Mouse (Mus musculus) common myeloid progenitor, adult 5-6 weeks (primary cell): Measurements from ENCODE around the gene Mak. TPM values are rescaled to one million over a fixed set of nuclear protein-coding genes. Genes with fewer than 3 reads are reported as not detected.
"Not testable (repeated sequence)": the region's sequence is repeated elsewhere in the genome, so short reads cannot be mapped to it uniquely, and the experiment has no call there.

Experiments used
- ATAC-seq: replicated peaks from 2 replicates; pipeline ENCODE4 v1.8.0; 2016; ENCODE audit warnings: low read depth, mild to moderate bottlenecking, moderate TSS enrichment, inconsistent platforms; ENCODE audit not compliant: poor library complexity, severe bottlenecking
- total RNA-seq: library from RNA; stranded (forward); fragments of 200-1000, 187-1606 nt; gene quantifications from 2 replicates; pipeline ENCODE4 v1.2.3, GENCODE M21; 2017

The Mak gene
- total RNA-seq, 1 experiment from 2014 or later: not detected

DNA sequence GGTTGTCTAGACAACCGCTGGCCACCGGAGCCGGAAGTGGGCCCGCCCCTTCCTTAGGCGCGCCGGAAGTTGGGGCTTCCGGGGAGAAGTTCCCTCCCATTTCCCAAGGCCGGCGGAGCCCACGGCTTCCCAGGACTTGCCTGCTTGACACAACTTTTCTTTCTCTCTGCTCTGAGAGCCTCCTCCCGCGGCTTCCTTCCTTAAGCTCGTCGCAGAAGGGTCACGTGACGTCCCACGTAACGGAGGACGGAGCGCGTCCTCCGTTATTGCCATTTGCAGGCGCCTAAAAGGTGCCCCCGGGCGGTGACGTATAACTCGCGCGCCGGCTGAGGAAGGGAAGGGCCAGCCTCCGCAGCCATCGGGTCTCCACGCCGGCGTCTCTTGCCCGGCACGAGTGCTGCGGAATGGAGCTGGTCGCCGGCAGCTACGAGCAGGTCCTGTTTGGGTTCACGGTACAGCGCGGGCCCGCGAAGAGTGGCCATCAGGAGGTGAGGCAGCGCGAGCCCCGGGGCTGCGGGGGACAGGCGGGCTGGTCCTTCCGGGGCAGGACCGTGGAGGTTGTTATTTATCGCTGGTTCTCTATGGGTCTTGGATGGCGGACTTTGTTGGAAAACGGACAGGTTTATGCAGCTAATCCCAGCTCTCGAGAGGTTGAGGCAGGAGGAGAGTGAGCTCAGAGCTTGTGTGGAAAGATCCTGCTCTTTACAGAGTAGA, 78.4 kb downstream of the Mak start, which contains the start of gene Pak1ip1:
Pak1ip1 (plus strand) TSS at position 98 of the 714 bp plus-strand sequence.
- peak; percentile 97 for ATAC-seq

DNA sequence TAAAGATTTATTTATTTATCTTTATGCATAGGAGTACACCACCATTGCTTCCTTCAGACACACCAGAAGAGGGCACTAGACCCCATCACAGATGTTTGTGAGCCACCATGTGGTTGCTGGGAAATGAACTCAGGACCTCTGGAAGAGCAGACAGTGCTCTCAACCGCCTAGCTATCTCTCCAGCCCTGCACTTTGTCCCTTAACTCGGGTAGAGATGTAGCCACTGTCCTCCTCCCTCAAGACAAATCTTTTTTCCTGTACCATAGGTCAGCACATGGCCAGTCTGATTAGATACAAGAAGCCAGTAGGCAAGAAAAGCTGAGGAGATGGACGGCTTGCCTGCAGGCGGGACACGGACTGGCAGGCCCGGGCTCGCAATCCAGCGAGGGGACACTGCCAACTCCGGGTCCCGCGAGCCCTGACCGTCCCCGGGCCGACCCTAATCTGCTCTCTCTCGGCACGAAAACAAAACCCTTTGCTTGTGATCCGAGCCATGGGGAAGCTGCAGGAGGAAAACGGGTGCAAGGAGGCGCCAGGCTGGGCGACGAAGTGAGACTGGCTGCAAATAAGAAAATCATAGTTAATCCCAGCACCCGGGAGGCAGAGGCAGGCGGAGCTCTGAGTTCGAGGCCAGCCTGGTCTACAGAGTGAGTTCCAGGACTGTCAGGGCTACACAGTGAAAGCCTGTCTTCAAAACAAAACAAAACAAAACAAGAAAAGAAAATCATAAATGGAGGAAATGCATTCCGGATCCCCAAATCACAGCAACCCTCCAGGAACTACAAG, 79.2 kb downstream of the Mak start:
- ATAC-seq: no peak; the same call in 1 of the 2 replicates

DNA sequence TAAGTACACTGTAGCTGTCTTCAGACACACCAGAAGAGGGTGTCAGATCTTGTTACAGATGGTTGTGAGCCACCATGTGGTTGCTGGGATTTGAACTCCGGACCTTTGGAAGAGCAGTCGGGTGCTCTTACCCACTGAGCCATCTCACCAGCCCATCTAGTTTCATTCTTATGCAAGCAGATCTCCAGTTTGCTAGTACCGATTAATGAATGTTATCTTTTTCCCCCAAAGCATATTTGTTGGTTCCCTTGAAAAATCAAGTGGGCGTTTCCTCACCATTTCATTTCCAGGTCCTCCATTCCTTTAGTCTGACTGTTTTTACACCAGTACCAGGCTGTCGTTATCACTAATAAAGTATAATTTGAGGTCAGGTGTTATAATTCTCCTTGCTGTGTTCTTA, 81.0 kb downstream of the Mak start:
- ATAC-seq: not testable (repeated sequence)

DNA sequence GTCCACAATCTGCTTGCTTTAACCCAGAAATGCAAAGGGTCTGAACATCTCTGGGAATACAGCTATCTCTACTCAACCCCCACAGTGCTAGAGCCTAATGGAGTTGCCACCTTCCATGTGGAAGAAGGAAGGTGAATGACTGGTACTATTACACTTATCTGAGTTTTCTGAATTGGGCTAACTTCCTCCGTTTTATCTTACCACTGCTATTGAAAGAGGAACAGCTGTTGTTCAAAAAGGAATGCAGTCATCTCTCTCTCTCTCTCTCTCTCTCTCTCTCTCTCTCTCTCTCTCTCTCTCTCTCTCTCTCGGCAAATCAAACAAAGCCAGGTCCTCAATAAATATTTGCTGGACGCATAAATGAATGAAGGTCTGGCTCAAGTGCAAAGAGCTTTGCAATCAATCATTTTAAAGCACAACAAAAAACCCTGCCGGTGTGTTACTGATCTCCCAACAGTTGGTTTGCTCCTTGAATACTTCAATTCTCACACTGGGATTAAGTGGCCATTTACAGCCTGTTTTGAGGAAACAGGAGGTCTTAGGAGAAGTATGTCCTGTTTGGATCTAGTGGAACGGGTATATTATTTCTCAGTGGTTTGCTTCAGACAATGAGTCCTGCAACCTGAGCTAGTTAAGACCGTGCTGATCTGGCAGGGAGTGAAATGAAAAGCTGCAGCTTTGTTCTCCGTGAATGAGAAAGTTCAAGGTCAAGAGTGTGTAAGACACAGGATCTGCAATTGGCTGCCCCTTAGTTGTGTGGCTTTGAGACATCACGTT, 84.8 kb downstream of the Mak start:
- no peak for ATAC-seq

DNA sequence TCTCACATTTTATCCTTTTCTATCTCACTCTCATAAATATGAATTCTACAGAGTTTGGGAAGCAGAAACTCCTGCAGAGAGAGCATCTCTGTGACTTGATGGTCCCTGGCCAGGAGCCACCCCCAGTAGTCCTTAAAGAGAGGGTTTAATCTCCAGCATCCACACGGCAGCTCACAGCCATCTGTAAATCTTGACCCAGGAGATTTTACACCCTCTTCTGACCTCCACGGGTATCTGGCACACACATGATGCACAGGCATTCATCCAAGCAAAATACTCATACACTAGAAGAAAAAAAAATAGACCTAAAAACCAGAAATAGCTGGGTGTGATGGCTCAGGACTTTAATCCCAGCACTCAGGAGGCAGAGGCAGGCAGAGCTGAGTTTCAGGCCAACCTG, 91.1 kb downstream of the Mak start:
- no peak for ATAC-seq

DNA sequence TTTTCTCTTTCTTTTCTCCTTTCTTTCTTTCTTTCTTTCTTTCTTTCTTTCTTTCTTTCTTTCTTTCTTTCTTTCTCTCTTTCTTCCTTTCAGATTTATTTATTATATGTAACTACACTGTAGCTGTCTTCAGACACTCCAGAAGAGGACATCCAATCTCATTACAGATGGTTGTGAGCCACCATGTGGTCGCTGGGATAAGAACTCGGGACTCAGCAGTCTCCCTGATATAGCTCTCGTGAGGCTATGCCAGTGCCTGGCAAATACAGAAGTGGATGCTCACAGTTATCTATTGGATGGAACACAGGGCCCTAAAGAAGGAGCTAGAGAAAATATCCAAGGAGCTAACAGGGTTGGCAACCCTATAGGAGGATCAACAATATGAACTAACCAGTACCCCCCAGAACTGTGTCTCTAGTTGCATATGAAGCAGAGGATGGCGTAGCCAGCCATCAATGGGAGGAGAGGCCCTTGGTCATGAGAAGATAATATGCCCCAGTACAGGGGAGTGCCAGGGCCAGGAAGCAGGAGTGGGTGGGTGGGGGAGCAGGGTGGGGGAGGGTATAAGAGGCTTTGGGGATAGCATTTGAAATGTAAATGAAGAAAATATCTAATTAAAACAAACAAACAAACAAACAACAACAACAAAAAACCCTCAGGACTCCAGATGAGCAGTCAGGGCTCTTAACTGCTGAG, 91.8 kb downstream of the Mak start:
- ATAC-seq: not testable (repeated sequence)

DNA sequence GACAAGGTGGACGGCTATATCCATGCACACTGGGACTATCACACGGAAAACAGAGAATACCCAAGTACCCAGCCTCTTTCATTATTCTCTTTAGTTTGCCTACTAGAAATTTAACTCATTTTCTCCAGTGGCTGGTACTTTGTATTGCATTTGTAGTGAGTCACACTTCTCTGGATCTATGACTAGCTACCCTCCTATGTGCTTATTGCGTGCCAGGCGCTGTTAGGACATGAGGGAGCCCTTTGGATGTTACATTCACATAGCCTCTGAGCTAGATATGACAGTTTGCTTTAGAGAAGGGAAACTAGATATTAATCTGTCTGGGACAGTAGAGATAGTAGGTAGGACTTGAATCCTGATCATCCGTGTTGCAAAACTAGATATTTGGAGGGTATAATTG, 93.4 kb downstream of the Mak start:
- no peak for ATAC-seq

DNA sequence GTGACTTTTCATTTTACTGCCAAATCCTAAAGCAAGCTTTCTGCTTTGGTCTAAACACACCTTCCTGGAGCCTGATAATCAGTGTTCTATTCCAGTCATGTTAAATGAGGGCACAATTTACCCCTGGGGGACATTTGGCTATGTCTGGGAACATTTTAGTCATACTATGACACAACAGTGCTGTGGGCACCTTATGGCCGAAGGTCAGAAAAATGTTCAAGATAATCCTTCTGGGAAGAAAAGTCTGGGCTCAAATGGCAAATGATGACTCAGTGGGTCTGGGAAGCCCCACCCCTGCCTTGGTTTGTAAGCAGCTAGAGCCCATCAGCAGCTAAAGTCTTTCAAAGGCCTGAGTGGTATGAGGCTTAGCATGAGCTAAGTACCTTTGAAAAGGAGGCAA, 96.7 kb downstream of the Mak start:
- ATAC-seq: no peak

DNA sequence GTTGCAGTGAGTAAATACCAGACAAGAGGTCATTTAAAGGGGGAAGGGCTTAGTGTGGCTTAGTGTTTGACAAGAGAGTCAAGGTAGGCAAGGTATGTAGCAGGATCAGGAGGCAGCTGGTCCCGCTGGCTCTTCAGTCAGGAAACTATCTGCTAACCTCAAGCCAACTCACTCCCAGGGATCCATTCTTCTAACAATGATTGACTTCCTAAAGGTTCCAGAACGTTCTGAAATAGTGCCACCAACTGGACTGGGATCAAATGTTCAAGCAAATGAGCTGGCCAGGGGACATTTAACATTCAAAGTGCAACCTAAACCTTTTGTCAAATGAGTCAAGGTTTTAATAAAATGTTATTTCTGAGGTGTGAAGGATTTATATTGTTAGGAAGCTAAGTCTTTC, 100.2 kb downstream of the Mak start:
- no peak for ATAC-seq

DNA sequence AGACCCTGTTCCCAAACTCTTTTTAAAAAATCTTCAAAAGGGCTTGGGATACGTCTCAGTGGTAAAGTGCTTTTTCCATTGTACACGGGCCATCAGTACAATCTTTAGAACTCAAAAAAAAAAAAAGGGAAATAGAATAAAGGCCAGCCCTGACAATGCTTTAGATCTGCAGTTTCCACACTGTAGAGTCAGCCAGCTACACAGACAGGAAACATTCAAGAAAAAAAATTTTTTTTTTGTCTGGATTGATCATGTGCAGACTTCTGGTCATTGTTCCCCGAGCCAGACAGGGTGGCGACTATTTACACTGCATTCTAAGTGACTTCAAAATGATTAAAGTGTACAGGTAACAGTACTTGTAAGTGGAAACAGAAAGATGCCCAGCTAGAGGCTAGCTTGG, 100.9 kb downstream of the Mak start:
- ATAC-seq: peak; percentile 67

DNA sequence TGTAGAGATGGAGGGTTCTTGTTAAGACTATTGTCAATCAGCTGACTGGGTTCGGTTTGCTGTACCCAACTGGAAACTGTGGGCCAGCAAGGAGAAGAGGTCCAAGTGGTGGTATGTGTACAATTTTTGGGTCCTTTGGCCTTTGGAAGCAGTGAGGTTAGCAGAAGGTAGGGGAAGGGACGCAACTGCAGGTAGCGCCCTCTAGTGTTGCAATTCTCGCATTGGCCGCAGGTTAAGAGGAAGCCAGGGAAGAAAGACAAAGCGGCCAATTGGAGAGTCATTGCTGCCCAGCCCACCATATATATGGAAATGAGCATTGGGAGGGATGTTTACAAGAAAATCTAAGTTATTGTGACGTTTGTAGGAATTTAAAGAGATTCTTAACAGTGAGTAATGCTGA, 101.9 kb downstream of the Mak start:
- ATAC-seq: peak; percentile 89

Other genes starting within 250 kb of the Mak start
- 42.3 and 55.9 TPM in 2 replicates for gene Gcnt2, start 220.0 kb downstream of the Mak start, total RNA-seq
- 124 and 126 TPM in 2 replicates for gene Pak1ip1, start 78.7 kb downstream of the Mak start, total RNA-seq
- 121 and 128 TPM in 2 replicates for gene Tmem14c, start 63.4 kb downstream of the Mak start, total RNA-seq
- gene Gcm2, start 31.3 kb upstream of the Mak start, total RNA-seq: not detected in 2 replicates
- not detected in 2 replicates for gene Sycp2l, start 34.6 kb upstream of the Mak start, total RNA-seq
- gene Elovl2, start 140.7 kb upstream of the Mak start, total RNA-seq: not detected in 2 replicates
- 20.8 and 22.7 TPM in 2 replicates for gene Smim13, start 170.1 kb upstream of the Mak start, total RNA-seq
- not detected in 2 replicates for gene Gm17364, start 194.3 kb upstream of the Mak start, total RNA-seq